Mouse (Mus musculus) heart, postnatal 36 days (tissue): Measurements from ENCODE around the gene Eefsec. TPM values are rescaled to one million over a fixed set of nuclear protein-coding genes. Genes with fewer than 3 reads are reported as not detected.

Source experiments
- DNase-seq, 2 experiments: peaks; one replicate each; pipeline ENCODE4 v3.0.0; 2021 to 2022
- intact Hi-C: fragments of 180-260 bp; cut with DNase I; formaldehyde crosslinking; loops from one replicate; pipeline ENCODE4 v1.15.1; 2025
- total RNA-seq, 2 experiments: library from RNA; stranded (reverse); gene quantifications; 2 replicates each; pipeline ENCODE4 v1.2.3; 2021

Gene Eefsec
- total RNA-seq, 2 experiments from 2014 or later = 6.6 to 8.7 TPM

DNA sequence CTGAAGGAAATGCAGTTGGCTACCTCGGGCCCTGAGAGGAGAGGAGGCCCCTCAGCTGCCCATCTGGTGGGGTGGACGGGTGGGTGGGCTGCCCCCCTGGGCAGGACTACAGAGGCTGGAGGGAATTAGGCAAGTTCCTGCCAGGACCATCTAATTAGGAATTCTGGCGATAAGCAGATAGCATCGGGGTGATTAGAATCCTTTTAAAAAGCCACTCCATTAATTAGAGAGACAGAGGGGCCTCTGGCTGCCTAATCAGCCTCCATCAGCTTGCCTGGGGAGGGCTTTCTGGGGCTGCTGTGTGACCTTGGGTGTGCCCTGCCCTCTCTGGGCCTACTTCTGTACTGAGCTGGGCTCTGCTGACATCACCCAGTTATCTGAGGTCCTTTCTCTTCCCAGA is 227.2 kb downstream of the Eefsec start:
- intact Hi-C loops = no loop called here
- no peak for DNase-seq

DNA sequence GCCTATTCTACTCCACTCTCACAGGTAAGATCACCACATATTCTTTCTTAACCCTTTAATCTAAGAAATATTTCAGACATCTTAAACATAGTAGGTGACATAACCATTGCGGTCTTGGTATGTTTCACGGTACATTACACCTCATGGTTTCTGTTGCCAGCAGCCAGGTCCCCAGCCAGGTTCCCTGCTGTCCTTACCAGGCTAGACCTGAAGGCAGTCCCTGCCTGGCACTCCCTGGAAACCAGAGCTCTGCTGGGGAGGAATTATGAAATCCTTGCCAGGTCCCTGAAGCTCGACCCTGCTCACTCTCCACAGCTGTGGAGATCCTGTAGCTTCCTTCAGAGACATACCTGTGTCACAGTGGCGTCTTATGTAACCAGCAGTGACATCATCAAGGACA is 230.1 kb downstream of the Eefsec start:
- intact Hi-C loops = no loop called here
- no peak for DNase-seq

DNA sequence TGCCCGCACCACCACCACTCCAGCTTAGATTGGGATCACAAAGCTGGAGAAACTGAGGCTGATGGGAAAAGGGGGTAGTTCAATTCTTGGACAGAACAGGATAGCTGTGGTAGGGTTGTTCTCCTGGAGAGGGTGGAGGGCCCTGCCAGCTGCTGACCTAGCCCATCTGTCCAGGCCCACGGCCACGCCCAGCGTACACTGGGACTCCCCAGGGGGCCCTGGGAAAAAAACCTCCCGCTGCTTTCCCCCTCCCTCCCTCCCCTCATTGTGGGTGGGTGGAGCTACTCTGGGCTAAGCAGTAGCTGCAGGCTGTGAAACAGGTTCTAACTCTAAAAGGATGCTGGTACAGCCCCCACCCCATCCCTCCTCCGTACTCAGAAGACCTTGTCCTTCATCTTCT is 230.5 kb downstream of the Eefsec start:
- intact Hi-C loops = no loop called here
- DNase-seq = no peak

DNA sequence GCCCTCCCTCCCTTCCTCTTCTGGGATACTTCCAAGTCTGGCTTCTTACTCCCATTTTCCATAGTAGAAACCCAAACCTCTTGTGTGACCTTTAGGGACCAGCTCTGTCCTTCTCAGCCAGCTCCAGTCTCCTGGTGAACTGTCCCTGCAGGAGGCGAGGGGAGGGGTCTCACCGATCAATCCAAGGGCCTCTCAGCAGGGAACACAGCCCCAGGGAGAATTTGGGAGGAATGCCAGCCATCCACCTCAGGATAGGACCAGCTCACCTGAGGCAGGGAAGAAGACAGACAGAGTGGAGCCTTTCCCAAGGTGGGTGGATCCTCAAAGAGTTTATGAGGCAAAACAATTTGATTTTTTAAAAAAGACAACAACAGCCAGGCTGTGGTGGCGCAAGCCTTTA is 236.2 kb downstream of the Eefsec start:
- no peak for DNase-seq
- intact Hi-C loops = no loop called here

DNA sequence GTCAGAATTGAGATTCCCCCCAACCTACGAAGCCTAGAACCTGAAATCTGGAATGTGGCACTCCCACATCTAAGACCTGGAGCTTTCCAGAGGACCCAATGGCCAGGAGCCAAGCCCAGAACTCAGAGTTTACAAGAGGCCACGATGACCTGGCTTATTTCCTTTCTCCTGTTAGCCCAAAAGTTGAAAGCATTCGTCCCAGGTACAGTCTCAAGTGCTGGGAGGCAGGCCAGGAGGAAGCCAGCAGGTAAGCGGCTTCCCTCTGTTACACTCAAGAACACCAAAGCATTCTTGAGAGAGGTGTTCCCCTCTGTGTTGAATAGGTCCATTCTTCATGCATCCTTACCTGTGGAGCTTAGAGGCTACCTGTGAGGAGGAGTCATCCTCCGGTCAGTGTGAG is 236.9 kb downstream of the Eefsec start:
- DNase-seq = no peak
- intact Hi-C loops = loop anchor here (5.0 kb wide), 1 partner anchor 153 kb away; no protein-coding TSS in a partner anchor

DNA sequence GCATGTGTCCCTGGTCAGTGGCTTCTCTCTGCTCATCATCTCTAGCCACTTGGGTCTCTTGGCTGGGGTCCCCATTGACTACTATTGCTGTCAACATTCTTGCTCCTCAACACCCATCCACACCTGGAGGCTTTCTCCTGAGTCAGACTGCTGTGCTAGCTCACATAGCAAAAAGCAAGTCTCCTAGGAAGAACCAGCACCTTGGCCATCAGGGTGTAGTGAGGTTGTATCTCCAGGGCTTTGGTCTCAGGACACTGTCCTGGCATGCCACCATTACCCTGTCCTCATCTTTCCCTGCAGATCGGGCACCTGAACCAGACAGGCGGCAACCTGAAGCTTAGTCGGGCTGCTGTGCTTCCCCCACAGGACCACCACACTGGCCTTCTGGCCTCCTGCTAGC is 238.0 kb downstream of the Eefsec start:
- DNase-seq = no peak
- intact Hi-C loops = loop anchor here (5.0 kb wide), 1 partner anchor 154 kb away; no protein-coding TSS in a partner anchor

DNA sequence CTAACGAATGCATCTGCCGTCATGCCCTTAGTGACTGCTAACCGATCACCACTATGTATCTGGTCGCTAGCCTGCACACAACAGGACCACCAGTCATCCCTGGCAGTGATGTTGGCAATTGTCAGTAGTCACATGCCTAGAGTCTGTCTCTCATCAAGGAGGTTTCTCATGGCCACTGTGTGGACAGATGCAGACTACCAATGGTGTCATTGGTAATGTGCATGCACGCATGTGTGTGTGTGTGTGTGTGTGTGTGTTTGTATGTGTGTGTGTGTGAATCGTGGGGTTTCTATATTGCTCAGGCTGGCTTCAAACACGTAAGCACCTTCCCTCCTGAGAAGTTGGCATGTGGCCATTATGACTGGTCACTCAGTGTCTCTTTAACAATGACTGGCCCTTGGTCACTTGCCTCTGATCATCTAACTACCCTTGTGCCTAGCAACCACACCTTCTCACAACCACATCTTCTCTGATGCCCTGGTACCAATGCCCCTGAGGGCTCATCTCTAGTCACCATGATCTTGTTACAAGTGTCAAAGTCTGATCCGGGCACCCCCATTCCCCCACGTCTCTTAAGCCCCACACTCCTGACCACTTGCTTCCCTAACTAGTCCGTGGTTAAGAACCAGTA is 238.8 kb downstream of the Eefsec start:
- intact Hi-C loops = loop anchor here (5.0 kb wide), 1 partner anchor 155 kb away; no protein-coding TSS in a partner anchor
- no peak for DNase-seq

Other genes with a start within 250 kb of the Eefsec start
- not detected for gene Dnajb8, start 224.3 kb downstream of the Eefsec start, total RNA-seq
- gene Ruvbl1, start 18.9 kb upstream of the Eefsec start, total RNA-seq = 10 to 100 TPM; 15.8 to 18.1 TPM
- 10 to 100 TPM; 46.7 to 47.7 TPM for gene Sec61a1, start 72.4 kb upstream of the Eefsec start, total RNA-seq
- gene Kbtbd12, start 191.4 kb upstream of the Eefsec start, total RNA-seq = 10 to 100 TPM; 30.3 to 39.1 TPM